17 mouse cellular contexts compared by ENCODE assay signal in genomic region chr4:100007721-100008120, GRCm38 (mm10).
"Had no signal": no experiment of that assay in that cellular context is flagged by ENCODE, and none has a peak within 500 bp of the region (broad histone marks: within the 10 kb centered on the region; RNA-seq: fewer than 3 reads in every experiment).

No protein-coding gene starts in this region.

- H3K4me2 ChIP-seq: heart, embryonic 11.5 days; hindbrain, embryonic 12.5 days; hindbrain, embryonic 14.5 days; intestine, embryonic 15.5 days; kidney, embryonic 15.5 days; limb, embryonic 12.5 days; liver, embryonic 11.5 days; liver, embryonic 13.5 days had no signal

- DNase-seq: liver, embryonic 13.5 days had no signal

- ATAC-seq: inflammation-experienced regulatory T-cells, adult 6 months had no signal

- H3K9me3 ChIP-seq: hindbrain, embryonic 10.5 days; hindbrain, embryonic 12.5 days; intestine, embryonic 15.5 days; kidney, embryonic 15.5 days; limb, embryonic 10.5 days; limb, embryonic 12.5 days; liver, embryonic 13.5 days had no signal

- H3K36me3 ChIP-seq: hindbrain, embryonic 10.5 days; hindbrain, embryonic 12.5 days; intestine, embryonic 15.5 days; kidney, embryonic 15.5 days; limb, embryonic 10.5 days; limb, embryonic 12.5 days; liver, embryonic 13.5 days had no signal

- H3K27me3 ChIP-seq: hindbrain, embryonic 12.5 days; intestine, embryonic 15.5 days; kidney, embryonic 15.5 days; limb, embryonic 12.5 days; liver, embryonic 13.5 days had no signal

- H3K4me1 ChIP-seq: liver, embryonic 13.5 days had no signal

- H3K9ac ChIP-seq: forebrain, postnatal 0 days; hindbrain, embryonic 12.5 days; hindbrain, embryonic 14.5 days; intestine, embryonic 15.5 days; kidney, embryonic 15.5 days; limb, embryonic 12.5 days; liver, embryonic 13.5 days had no signal

- H3K4me3 ChIP-seq: gastrocnemius, adult 2 months; heart, adult 2 months; hindbrain, embryonic 10.5 days; hindbrain, embryonic 12.5 days; intestine, embryonic 15.5 days; kidney, embryonic 15.5 days; layer of hippocampus, adult 2 months; left cerebral cortex, adult 2 months; limb, embryonic 10.5 days; limb, embryonic 12.5 days; liver, embryonic 13.5 days had no signal

- H3K27ac ChIP-seq: gastrocnemius, adult 2 months; heart, adult 2 months; hindbrain, embryonic 12.5 days; hindbrain, embryonic 14.5 days; intestine, embryonic 15.5 days; kidney, postnatal 0 days; layer of hippocampus, adult 2 months; left cerebral cortex, adult 2 months; limb, embryonic 12.5 days; liver, embryonic 13.5 days had no signal
